Mouse (Mus musculus): Measurements from ENCODE around the gene Abca7.

Gene Abca7

GRCm38 (mm10) chr10:79996272-79997033 lies at the start of gene Abca7:
Gene Abca7, plus strand, starts transcription at chr10:79996494.
- peak; percentile 96 for DNase-seq (ENCODE audit: low spot score in 2 of 2)

- no peak for DNase-seq (ENCODE audit: low spot score in 2 of 2)
Observed at GRCm38 (mm10) chr10:79946752-79947322, 49.5 kb upstream of the Abca7 start.

- DNase-seq (ENCODE audit: low spot score in 2 of 2), result no peak
Observed at GRCm38 (mm10) chr10:79947502-79947901, 48.8 kb upstream of the Abca7 start.

GRCm38 (mm10) chr10:79949873-79950272 lies 46.4 kb upstream of the Abca7 start:
- no peak for DNase-seq (ENCODE audit: low spot score in 2 of 2)

GRCm38 (mm10) chr10:79950661-79951060 lies 45.6 kb upstream of the Abca7 start:
- DNase-seq (ENCODE audit: low spot score in 2 of 2), result no peak

- peak in 1 of 2 experiments; percentile 50 for DNase-seq (ENCODE audit: low spot score in 2 of 2)
Observed at GRCm38 (mm10) chr10:79953946-79954345, 42.3 kb upstream of the Abca7 start.

GRCm38 (mm10) chr10:79955691-79956090 lies 40.6 kb upstream of the Abca7 start:
- DNase-seq (ENCODE audit: low spot score in 2 of 2), result no peak

- DNase-seq (ENCODE audit: low spot score in 2 of 2), result no peak
Observed at GRCm38 (mm10) chr10:79956643-79957154, 39.6 kb upstream of the Abca7 start.

GRCm38 (mm10) chr10:79958140-79958816 lies 38.0 kb upstream of the Abca7 start:
- DNase-seq (ENCODE audit: low spot score in 2 of 2), result peak; percentile 80 to 87

- peak in 1 of 2 experiments; percentile 52 for DNase-seq (ENCODE audit: low spot score in 2 of 2)
Observed at GRCm38 (mm10) chr10:79959412-79959811, 36.9 kb upstream of the Abca7 start.

- DNase-seq (ENCODE audit: low spot score in 2 of 2), result peak; percentile 99 to 100
Observed at GRCm38 (mm10) chr10:79959847-79960601, 36.3 kb upstream of the Abca7 start, which contains the start of gene Wdr18. Gene Wdr18, plus strand, starts transcription at chr10:79960152.

GRCm38 (mm10) chr10:79960671-79961294 lies 35.5 kb upstream of the Abca7 start:
- no peak for DNase-seq (ENCODE audit: low spot score in 2 of 2)

GRCm38 (mm10) chr10:79964727-79965126 lies 31.6 kb upstream of the Abca7 start:
- no peak for DNase-seq (ENCODE audit: low spot score in 2 of 2)

- no peak for DNase-seq (ENCODE audit: low spot score in 2 of 2)
Observed at GRCm38 (mm10) chr10:79965325-79965724, 31.0 kb upstream of the Abca7 start.

GRCm38 (mm10) chr10:79966886-79967400 lies 29.4 kb upstream of the Abca7 start:
- DNase-seq (ENCODE audit: low spot score in 2 of 2), result no peak

- no peak for DNase-seq (ENCODE audit: low spot score in 2 of 2)
Observed at GRCm38 (mm10) chr10:79968181-79968580, 28.1 kb upstream of the Abca7 start.

- no peak for DNase-seq (ENCODE audit: low spot score in 2 of 2)
Observed at GRCm38 (mm10) chr10:79969124-79969568, 27.1 kb upstream of the Abca7 start.

- no peak for DNase-seq (ENCODE audit: low spot score in 2 of 2)
Observed at GRCm38 (mm10) chr10:79970415-79971182, 25.7 kb upstream of the Abca7 start, which contains the start of gene Grin3b. Gene Grin3b, plus strand, starts transcription at chr10:79970715.

GRCm38 (mm10) chr10:79971183-79971497 lies 25.2 kb upstream of the Abca7 start:
- DNase-seq (ENCODE audit: low spot score in 2 of 2), result no peak

- DNase-seq (ENCODE audit: low spot score in 2 of 2), result no peak
Observed at GRCm38 (mm10) chr10:79972831-79973230, 23.5 kb upstream of the Abca7 start.
